Mouse (Mus musculus) midbrain, embryonic 11.5 days (tissue): ENCODE data around the gene Tnik. TPM values are rescaled to one million over a fixed set of nuclear protein-coding genes. Genes with fewer than 3 reads are reported as not detected.
A peak's percentile ranks its signal among the peaks of the same experiment; 100 is the strongest.

Source experiments
- ATAC-seq: fragments of 200-750 bp; cut with Nextera tagmentation; 2 replicates; pipeline ENCODE4 v1.8.0; 2017; ENCODE audit warnings: moderate TSS enrichment, moderate library complexity; ENCODE audit not compliant: low FRiP score
- DNase-seq: peaks from one replicate; pipeline ENCODE4 v3.0.0; 2015; ENCODE audit warnings: low spot score; ENCODE audit errors: missing footprints
- H3K27ac ChIP-seq: fragments of 300-500 bp; sonication (generic); 2 replicates; pipeline ENCODE4 v1.5.1; 2014; ENCODE audit warnings: low read depth, low read length
- H3K27me3 ChIP-seq: fragments of 300-500 bp; sonication (generic); 2 replicates; pipeline ENCODE4 v1.6.1; 2014; ENCODE audit warnings: mild to moderate bottlenecking, low read length, moderate library complexity, mixed read lengths; ENCODE audit not compliant: control insufficient read depth, insufficient read depth
- H3K36me3 ChIP-seq: fragments of 300-500 bp; sonication (generic); 2 replicates; pipeline ENCODE4 v1.6.1; 2014; ENCODE audit warnings: mild to moderate bottlenecking, low read length, moderate library complexity, mixed read lengths; ENCODE audit not compliant: control insufficient read depth, insufficient read depth
- H3K4me1 ChIP-seq: fragments of 300-500 bp; sonication (generic); 2 replicates; pipeline ENCODE4 v1.6.1; 2014; ENCODE audit warnings: low read length; ENCODE audit not compliant: control insufficient read depth, insufficient read depth
- H3K4me2 ChIP-seq: fragments of 300-500 bp; sonication (generic); 2 replicates; pipeline ENCODE4 v1.6.1; 2014; ENCODE audit warnings: mild to moderate bottlenecking, moderate library complexity
- H3K4me3 ChIP-seq: fragments of 300-500 bp; sonication (generic); 2 replicates; pipeline ENCODE4 v1.5.1; 2014; ENCODE audit warnings: low read depth, low read length
- H3K9ac ChIP-seq: fragments of 300-500 bp; sonication (generic); 2 replicates; pipeline ENCODE4 v1.6.1; 2014; ENCODE audit warnings: low read length
- H3K9me3 ChIP-seq: fragments of 300-500 bp; sonication (generic); 2 replicates; pipeline ENCODE4 v1.6.1; 2016; ENCODE audit warnings: low read length; ENCODE audit not compliant: control insufficient read depth
- WGBS: fragments of 180-500 bp; shearing (Covaris S2); extraction: QIAGEN DNeasy Blood & Tissue Kit; methylation state at CpG from one replicate; pipeline ENCODE4 v1.1.7; 2014; 5-methylcytosine and 5-hydroxymethylcytosine counted together
- polyA plus RNA-seq: library from polyadenylated mRNA; unstranded; fragments of >200 nt; fragmentation: Nextera tagmentation; extraction: Ambion mirVana; gene quantifications from 2 replicates; pipeline ENCODE4 v1.2.1, GENCODE M21; 2014

The Tnik gene
- polyA plus RNA-seq, 1 experiment from 2014 or later: 21.2 TPM

DNA sequence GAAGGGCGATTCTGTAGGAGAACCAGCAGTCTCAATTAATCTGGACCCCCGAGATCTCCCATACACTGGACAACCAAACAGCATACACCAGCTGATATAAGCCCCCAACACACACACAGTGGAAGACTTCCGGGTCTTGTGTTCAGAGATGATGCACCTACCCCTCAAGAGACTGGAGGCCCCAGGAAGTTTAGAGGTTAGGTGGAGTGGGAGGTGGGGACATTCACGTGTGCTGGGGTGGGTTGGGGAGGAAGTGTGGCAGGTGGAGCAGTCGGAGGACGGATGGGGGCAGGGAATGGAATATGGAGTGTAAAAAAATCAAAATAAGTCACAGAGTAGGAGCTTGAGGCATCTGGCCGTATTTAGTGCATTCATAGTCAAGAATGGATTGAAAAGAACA lies 7.3 kb upstream of the Tnik start:
- WGBS: 86% methylated on average over 7 of the region's 7 CpGs
- ATAC-seq (no peak), DNase-seq (no peak)

DNA sequence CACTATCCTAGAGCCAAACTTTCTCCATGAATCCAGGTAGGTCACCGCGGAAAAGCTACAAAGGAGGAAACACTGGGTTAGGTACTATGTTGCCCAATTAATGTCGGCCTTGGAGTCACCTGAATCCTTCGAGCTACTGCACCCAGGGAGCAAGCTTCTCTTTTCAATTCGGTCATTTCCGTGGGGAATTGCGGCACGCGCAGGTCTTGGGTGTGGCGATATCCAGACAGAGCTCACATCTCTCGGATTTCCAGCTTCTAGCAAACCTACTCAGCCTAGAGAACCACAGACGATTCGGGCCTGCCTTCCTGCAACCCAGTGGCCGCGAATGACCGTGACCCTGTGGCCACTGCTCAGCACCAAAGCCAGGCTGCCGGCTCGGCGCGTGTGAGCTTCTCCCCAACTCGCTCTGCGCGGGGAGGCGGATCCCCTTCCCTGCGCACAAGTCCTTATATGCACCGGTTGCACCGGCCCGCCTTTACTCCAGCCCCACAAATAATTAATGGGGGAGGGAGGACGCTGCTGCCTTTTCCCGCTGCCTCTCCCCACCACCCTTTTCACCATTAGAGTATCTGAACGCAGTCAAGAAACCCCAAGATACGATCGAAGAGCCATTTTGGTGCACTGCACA lies 528 bp upstream of the Tnik start:
- Histone ChIP-seq H3K9me3 (no peaks in the 10 kb centered on the region), H3K4me1 (peaks cover 6% of the 10 kb centered on the region), H3K4me3 (peak overlapping the region; percentile 52), H3K9ac (peak overlapping the region; percentile 70), H3K27me3 (peaks cover 2% of the 10 kb centered on the region; the same call in 1 of the 2 replicates), H3K4me2 (peak overlapping the region; percentile 88), H3K27ac (peak overlapping the region; percentile 11; the same call in 1 of the 2 replicates), H3K36me3 (no peaks in the 10 kb centered on the region)
- ATAC-seq (peak; percentile 66), DNase-seq (peak; percentile 98)
- under 1% methylated on average over 33 of the region's 33 CpGs for WGBS

More for the DNA sequence above, 7.3 kb upstream of the Tnik start:
- Histone ChIP-seq H3K9me3 (no peaks in the 10 kb centered on the region), H3K9ac (no peak overlapping the region), H3K27me3 (no peaks in the 10 kb centered on the region), H3K4me1 (peaks cover 5% of the 10 kb centered on the region; the same call in 1 of the 2 replicates), H3K27ac (no peak overlapping the region), H3K4me2 (no peak overlapping the region), H3K36me3 (no peaks in the 10 kb centered on the region), H3K4me3 (no peak overlapping the region)

DNA sequence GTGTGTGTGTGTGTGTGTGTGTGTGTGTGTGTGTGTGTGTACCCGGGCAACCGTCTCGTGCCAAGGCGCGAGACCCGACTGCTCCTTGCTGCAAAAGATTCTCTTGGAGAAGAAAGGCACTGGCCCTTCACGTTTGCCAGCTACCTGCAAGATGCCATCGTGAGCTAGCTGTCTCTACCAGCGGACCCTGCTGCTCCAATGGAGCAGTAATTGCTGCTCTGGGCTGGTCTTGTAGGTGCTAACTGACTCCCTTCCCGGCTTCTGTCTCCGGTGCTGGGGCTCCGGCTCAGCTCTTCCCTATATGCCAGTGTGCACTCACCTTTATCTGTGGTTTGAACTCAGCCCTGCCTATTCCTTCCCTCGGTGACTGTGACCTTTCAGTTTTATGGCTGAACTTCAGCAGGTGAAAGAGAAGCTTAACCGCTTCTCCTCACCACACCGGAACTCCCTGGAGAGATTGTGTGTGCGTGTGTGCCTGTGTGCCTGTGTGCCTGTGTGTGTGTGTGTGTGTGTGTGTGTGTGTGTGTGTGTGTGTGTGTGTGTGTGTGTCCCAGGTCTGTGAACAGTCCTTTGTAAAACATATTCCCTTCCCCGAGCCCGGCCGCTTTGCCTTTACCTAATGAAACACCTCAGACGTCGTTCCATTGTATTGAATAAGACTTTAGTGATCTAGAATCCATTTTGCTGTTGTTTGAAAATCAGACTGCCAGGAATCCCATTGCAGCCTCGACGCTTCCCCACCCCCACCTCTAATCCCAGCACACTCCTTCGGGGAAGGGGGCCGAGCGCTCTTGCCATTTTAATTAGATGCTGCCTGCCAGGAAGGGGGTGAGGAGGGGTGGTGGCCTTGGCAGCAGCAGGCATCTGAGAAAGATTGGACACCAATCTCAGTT lies 1.2 kb downstream of the Tnik start:
- H3K36me3 ChIP-seq: no peaks in the 10 kb centered on the region
- DNase-seq (peak; percentile 89), ATAC-seq (peak; percentile 8; the same call in 1 of the 2 replicates)
- H3K9me3 ChIP-seq: no peaks in the 10 kb centered on the region
- peak overlapping the region; percentile 88 for H3K4me2 ChIP-seq
- peak overlapping the region; percentile 70 for H3K9ac ChIP-seq
- peak overlapping the region; percentile 58 for H3K27ac ChIP-seq
- peak overlapping the region; percentile 52 for H3K4me3 ChIP-seq
- WGBS: 1% methylated on average over 26 of the region's 26 CpGs
- peaks cover 2% of the 10 kb centered on the region; the same call in 1 of the 2 replicates for H3K27me3 ChIP-seq
- H3K4me1 ChIP-seq: peaks cover 6% of the 10 kb centered on the region

DNA sequence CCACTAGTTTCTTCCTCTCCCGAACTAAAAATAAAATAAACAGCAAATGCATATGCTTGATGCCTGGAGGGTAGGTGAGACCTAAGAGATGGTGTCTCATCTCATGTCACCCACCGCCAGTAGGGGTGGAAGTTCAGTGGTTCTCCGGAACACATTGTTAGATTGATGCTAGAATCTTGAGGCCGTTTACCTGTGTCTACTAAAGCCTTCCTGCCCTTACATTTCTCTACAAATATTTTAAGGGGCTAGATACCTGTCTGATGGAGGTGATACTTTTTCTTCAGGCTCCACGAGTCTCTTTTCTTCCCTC lies 1.8 kb downstream of the Tnik start:
- peak overlapping the region; percentile 88 for H3K4me2 ChIP-seq
- no peak overlapping the region for H3K27ac ChIP-seq
- H3K36me3 ChIP-seq: no peaks in the 10 kb centered on the region
- no peak overlapping the region; the same call in 1 of the 2 replicates for H3K9ac ChIP-seq
- H3K27me3 ChIP-seq: peaks cover 2% of the 10 kb centered on the region; the same call in 1 of the 2 replicates
- H3K4me3 ChIP-seq: peak overlapping the region; percentile 52
- 28% methylated on average over 5 of the region's 5 CpGs for WGBS
- DNase-seq (no peak), ATAC-seq (no peak)
- H3K9me3 ChIP-seq: no peaks in the 10 kb centered on the region
- H3K4me1 ChIP-seq: peaks cover 8% of the 10 kb centered on the region

DNA sequence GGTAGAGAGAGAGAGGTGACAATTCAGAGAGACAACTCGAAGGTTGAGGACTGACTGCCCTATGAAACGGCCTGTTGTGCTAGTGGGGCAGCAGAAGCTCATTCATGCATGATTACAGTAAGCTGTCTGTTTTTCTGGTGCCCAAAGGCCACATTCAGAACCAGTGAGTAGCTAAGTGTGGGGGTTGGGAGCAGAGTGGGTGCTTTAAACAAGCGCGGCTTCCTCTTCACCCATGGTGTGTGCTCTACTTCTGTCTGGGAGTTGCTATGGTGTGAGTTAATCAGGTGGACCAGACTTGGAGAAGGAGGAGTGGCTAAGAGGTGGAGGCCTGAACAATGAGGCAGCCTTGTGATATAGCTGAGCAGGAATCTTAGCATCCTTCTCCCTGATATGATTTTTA lies 2.2 kb downstream of the Tnik start:
- H3K9me3 ChIP-seq: no peaks in the 10 kb centered on the region
- WGBS: 55% methylated on average over 4 of the region's 4 CpGs
- H3K36me3 ChIP-seq: no peaks in the 10 kb centered on the region
- H3K27me3 ChIP-seq: peaks cover 2% of the 10 kb centered on the region; the same call in 1 of the 2 replicates
- peak overlapping the region; percentile 42; the same call in 1 of the 2 replicates for H3K27ac ChIP-seq
- H3K9ac ChIP-seq: peak overlapping the region; percentile 16; the same call in 1 of the 2 replicates
- ATAC-seq: no peak
- peak; percentile 87 for DNase-seq
- H3K4me3 ChIP-seq: peak overlapping the region; percentile 52; the same call in 1 of the 2 replicates
- H3K4me2 ChIP-seq: peak overlapping the region; percentile 88
- peaks cover 9% of the 10 kb centered on the region for H3K4me1 ChIP-seq

DNA sequence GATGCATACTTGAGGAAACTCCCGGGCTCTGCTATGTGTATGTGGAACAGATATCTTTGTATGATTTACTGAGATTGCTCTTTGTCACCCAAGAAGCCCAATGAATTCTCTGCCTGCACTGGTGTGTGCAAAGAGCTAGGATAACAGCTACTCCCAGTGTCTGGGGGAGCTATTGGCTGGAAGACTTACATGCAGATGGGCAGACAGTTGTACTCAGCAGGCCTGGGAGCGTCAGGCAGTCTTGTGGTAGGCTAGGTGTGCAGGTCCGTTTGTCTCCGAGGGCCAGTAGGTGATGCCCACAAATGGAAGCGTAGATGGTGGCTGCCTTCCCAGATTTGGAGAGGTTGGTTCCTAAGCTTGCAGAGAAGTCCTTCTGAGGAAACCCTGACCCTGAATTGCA lies 2.6 kb downstream of the Tnik start:
- Histone ChIP-seq H3K4me3 (peak overlapping the region; percentile 52; the same call in 1 of the 2 replicates), H3K4me2 (peak overlapping the region; percentile 88), H3K9me3 (no peaks in the 10 kb centered on the region), H3K9ac (peak overlapping the region; percentile 16; the same call in 1 of the 2 replicates), H3K4me1 (peaks cover 9% of the 10 kb centered on the region), H3K27ac (peak overlapping the region; percentile 42), H3K36me3 (no peaks in the 10 kb centered on the region), H3K27me3 (peaks cover 2% of the 10 kb centered on the region; the same call in 1 of the 2 replicates)
- no peak for DNase-seq
- ATAC-seq: no peak
- 58% methylated on average over 5 of the region's 5 CpGs for WGBS

DNA sequence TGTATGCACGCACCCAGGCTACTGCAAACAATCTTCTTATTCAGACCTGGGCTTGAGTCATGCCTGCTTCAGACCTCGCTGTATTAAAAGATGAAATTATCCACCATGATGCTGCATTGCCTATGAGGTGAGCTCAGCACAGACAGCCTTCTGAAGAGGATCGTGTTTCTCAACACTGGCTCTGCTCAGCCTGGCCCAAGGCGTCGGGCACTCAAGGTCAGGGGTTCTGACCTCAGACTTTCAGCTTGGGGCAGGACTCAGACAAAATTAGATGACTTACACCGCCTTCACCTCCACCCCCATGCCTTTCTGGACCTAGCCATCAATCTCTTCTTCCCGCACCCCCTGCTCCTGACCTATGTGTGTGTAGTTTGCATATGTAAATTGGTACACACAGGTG lies 4.2 kb downstream of the Tnik start:
- H3K27me3 ChIP-seq: no peaks in the 10 kb centered on the region; the same call in 1 of the 2 replicates
- H3K9me3 ChIP-seq: no peaks in the 10 kb centered on the region
- peaks cover 7% of the 10 kb centered on the region for H3K4me1 ChIP-seq
- 68% methylated on average over 7 of the region's 7 CpGs for WGBS
- no peak overlapping the region for H3K27ac ChIP-seq
- H3K36me3 ChIP-seq: no peaks in the 10 kb centered on the region
- no peak overlapping the region for H3K4me3 ChIP-seq
- no peak overlapping the region for H3K9ac ChIP-seq
- no peak overlapping the region for H3K4me2 ChIP-seq
- DNase-seq (no peak), ATAC-seq (no peak)

DNA sequence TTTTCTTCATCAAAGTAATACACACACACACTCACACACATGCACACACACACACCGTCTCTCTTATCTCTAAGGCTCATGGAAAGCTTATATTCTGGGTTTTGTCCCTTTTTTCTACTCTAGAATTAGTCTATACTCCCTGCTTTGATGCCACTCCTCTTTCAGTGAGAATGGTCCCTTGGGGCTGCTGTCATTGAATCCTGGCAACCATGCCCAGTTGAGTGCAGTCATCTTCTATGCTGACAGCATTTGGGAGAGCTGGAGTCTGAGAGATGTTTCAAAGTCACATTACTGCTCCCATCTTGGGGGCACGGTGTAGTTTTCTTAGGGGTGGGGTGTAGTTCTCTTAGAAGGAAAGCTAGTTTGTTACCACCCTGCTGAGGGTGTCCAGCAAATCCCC lies 6.7 kb downstream of the Tnik start:
- no peak for DNase-seq
- 53% methylated on average over 2 of the region's 2 CpGs for WGBS
- H3K9ac ChIP-seq: no peak overlapping the region
- H3K4me1 ChIP-seq: peaks cover 3% of the 10 kb centered on the region; the same call in 1 of the 2 replicates
- H3K9me3 ChIP-seq: no peaks in the 10 kb centered on the region
- H3K27ac ChIP-seq: no peak overlapping the region
- no peak overlapping the region for H3K4me3 ChIP-seq
- H3K27me3 ChIP-seq: no peaks in the 10 kb centered on the region
- no peak for ATAC-seq
- no peaks in the 10 kb centered on the region for H3K36me3 ChIP-seq
- no peak overlapping the region for H3K4me2 ChIP-seq

DNA sequence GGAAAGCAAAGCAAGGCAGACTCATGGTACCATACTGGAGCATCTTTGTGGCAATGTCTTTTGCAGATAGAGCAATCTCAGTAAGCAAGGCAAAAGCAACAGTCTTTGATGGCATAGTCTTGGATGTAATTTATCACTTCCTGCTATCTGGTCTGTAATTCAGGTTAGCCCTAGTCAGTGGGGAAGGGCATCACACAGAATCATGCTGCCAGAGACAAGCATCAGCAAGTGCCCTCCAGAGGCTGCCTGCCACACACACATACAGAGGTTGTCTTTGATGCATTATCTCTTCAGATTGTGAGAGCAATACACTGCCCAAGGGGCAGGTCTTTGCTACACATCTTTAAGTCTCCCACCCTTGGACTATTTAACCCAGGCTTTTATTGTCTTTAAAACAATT lies 8.9 kb downstream of the Tnik start:
- H3K4me2 ChIP-seq: no peak overlapping the region
- H3K9ac ChIP-seq: no peak overlapping the region
- no peak overlapping the region for H3K4me3 ChIP-seq
- DNase-seq: no peak
- ATAC-seq: no peak
- no peaks in the 10 kb centered on the region for H3K36me3 ChIP-seq
- H3K4me1 ChIP-seq: peaks cover 2% of the 10 kb centered on the region; the same call in 1 of the 2 replicates
- no peaks in the 10 kb centered on the region for H3K9me3 ChIP-seq
- no peak overlapping the region for H3K27ac ChIP-seq
- no peaks in the 10 kb centered on the region for H3K27me3 ChIP-seq
